Mouse (Mus musculus) thymus, postnatal 0 days (tissue): ENCODE measurements around the gene Ankrd49. TPM values are rescaled to one million over a fixed set of nuclear protein-coding genes. Genes with fewer than 3 reads are reported as not detected.

Experiments
- DNase-seq: peaks from one replicate; pipeline ENCODE4 v3.0.0-alpha.2; 2015; ENCODE audit warnings: low spot score
- polyA plus RNA-seq: library from polyadenylated mRNA; unstranded; fragments of >200 nt; fragmentation: Nextera tagmentation; extraction: Ambion mirVana; gene quantifications from 2 replicates; pipeline ENCODE4 v1.2.1, GENCODE M21; 2015

Gene Ankrd49
- polyA plus RNA-seq, 1 experiment from 2014 or later, result 50.1 TPM

DNA sequence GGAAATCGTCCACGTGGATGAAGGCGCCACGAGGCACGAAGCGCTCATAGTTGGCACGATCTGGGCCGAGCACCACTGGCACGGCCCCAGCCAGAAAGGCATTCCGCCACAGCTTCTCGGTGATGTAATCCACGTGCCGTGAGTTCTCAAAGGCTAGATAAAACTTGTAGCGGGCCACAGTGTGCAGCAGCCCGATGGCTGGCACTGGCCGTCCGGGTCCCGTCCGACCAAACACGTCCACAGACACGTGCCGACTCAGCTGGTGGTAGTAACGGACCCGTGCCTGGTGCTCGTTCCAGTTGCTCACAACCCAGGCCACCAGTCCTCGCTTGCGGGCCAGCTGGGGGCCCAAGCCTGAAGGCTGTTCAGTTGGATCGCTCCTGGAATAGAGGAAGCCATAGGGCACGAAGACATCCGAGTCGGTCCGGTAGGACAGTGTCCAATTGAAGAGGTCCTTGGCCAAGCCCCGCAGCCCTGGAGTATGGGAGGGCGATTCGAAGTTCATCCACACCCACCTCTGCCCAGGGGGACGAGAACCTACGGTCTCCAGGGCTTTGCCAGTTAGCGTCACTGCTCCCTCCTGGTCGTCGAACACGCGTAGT is 33.7 kb downstream of the Ankrd49 start:
- no peak for DNase-seq

DNA sequence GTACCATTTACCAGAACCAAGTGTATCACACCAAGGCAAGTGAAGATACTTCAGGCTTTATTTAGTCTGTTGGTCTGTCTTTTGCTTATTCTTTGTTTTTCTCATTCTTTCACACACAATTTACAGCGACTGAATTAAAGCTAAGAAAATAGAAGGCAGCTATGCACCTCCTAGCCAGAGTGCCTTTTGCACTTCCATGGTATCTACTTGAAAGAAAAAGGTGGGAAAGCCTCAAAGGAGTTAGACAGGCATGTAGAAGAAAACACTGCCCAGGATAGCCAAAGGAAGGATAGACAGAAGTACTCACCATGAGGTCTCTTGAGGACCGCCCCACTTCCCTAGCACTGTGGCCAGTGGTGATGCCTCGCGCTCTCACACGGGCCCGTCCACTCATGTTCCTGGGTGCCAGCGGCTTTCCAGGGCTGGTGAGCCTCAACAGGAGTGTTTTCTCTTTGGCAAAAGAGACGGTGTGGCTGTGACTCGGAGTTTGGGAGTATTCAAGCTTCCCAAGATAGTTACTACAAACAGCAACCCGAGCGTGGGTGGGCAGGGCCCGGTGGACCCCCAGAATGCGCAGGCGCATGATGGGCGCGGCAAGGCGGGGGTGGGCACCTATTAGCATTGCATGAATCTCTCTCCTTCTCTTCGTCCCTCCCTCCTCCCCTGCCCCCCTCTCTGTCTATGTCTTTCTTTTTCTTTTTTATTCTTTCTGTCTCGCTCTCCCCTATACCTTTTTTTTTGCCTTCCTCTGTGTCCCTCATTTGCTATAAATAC is 44.3 kb downstream of the Ankrd49 start, which contains the start of gene Piwil4:
Gene Piwil4 (minus strand): TSS at position 583 of the 774 bp plus-strand sequence.
- DNase-seq, result no peak

DNA sequence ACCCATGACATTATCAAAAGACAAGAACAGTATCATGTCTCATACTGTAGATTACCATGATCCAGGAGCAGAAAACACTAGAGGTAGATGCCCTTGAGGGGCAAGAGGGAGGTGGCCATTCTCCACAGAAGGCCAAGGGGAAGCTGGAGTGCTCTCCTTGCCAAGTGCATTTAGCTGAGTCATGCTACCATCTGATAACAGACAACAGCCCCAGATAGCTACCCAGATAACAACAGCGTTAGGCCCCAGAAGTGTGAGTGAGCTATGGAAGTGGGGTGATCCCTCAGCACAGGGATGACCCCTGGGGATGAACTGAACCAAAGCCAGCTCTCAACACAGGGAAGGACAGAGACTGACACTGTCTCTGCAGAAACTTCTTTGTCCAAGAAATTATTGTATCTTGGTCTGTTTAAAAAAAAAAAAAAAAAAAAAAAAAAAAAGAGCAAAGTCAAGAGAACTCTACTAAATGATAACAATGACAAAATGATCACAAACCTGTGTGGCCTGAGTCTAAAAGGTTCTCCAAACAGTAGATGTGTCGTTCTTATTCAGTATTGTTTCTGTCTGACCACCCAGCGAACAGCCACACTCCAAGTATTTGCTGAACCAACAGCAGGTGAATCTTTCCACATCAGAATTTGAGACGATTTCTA is 45.0 kb downstream of the Ankrd49 start:
- DNase-seq, result no peak

DNA sequence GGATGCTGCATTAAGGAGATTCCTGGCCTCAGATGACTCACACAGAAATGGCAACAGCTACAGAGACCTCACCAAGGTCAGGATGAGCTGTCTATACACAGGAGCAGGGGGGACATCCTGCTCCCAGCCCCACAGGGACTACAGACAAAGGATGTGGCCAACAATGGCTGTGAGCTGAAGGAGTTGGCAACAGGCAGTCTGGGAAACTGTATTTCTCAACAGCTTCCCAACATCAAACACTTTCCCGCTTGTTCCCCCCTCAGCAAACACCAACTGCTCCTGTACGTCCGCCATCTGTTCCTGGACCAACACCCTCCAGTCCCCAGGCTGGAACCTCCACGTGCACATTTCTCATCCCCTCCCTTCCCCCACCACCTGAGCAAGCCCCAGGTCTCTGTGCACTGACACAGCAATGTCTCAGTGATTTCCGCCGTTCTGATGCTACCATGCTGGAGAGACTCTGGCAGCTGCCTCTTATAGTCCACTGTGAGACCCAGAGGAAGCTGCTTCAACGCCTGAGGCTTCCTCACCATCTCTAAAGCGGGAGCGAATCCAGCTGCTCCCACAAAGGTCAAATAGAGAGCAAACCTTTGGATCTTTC is 53.6 kb downstream of the Ankrd49 start:
- no peak for DNase-seq

Other genes starting within 250 kb of the Ankrd49 start
- gene Amotl1, start 139.8 kb downstream of the Ankrd49 start, polyA plus RNA-seq, result 6.6 and 7.9 TPM in 2 replicates
- 1.0 and 1.2 TPM in 2 replicates for gene Piwil4, start 44.1 kb downstream of the Ankrd49 start, polyA plus RNA-seq
- 1.9 TPM in 2 replicates for gene Fut4, start 32.5 kb downstream of the Ankrd49 start, polyA plus RNA-seq
- gene 1700012B09Rik, start 13.8 kb downstream of the Ankrd49 start, polyA plus RNA-seq, result 0.77 TPM in 2 replicates
- 25.8 and 27.8 TPM in 2 replicates for gene Mre11a, start 202 bp downstream of the Ankrd49 start, polyA plus RNA-seq
- gene Gpr83, start 75.4 kb upstream of the Ankrd49 start, polyA plus RNA-seq, result 7.4 and 9.4 TPM in 2 replicates
- gene Izumo1r, start 119.1 kb upstream of the Ankrd49 start, polyA plus RNA-seq, result 14.7 and 21.0 TPM in 2 replicates